Mouse (Mus musculus): Measurements from ENCODE around the gene Ttc21a.

DNA sequence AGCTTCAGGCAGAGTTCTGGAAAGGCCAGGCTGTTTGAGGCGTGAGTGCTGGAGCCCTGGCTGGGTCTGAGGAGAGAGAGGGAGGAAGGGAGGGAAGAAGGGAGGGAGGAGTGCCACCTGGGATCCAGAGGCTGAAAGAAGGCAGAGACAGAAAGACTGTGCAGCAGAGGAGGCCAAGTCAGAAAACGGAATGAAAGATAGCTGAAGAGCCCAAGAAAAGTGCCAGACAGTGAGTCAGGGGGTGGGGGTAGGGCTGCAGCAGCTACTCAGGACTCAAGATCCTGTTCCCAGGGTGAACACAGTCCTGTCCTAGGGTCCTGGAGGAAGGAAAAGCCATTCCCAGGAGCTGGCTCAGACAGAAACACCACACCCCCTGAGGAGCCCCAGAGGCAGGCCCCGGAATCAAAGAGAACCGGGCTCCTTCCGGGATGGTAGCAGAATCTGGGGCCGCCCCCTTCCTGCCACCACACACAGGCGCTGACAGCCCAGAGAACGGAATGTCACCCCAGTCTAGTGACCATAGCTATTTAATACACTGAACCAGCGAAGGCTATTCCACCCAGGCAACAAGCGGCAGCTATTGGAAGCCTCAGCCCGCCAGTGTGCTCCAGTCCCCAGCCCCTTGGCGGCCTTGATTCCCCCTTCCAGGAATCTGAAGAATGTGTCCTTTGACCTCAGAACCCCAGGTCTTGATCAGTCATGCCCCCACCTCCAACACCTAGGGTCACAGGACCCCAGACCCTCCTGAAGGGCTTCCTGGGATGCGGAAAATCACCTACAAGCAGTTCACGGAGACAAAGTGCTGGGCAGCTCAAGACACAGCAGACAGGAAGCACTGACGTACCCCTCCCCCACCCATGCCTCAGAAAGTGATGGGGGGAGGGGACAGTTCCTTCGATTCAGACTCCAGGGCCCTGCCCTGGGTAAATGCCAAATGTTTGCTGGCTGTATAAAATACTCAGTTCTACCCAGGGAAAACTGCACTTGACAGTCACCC, 44.1 kb downstream of the Ttc21a start:
- TF ChIP-seq CTCF (IDR thresholded peaks at IDR 0.05; ENCODE audit: borderline replicate concordance, insufficient read depth, low read depth, low read length) = no peak
- TF ChIP-seq POLR2A (IDR thresholded peaks at IDR 0.05; ENCODE audit: borderline replicate concordance, insufficient read depth, low read length) = no peak

Measured in cerebellum, adult 2 months (tissue).